Mouse (Mus musculus) macrophage (primary cell): ENCODE data around the gene Fam136a. TPM values are rescaled to one million over a fixed set of nuclear protein-coding genes. Genes with fewer than 3 reads are reported as not detected.

Source experiments
- polyA plus RNA-seq: library from polyadenylated mRNA; stranded (reverse); fragments of 250-400 nt; gene quantifications from 3 replicates; pipeline ENCODE4 v1.2.4, GENCODE M21; 2018; ENCODE audit warnings: inconsistent platforms

The Fam136a gene
- polyA plus RNA-seq, 1 experiment from 2014 or later = 14.4 TPM

Other genes starting within 250 kb of the Fam136a start
- not detected in 3 replicates for gene Tgfa, start 170.4 kb upstream of the Fam136a start, polyA plus RNA-seq
- gene Snrpg, start 5.7 kb downstream of the Fam136a start, polyA plus RNA-seq = 12.5 to 46.1 TPM (median 31.1 TPM) in 3 replicates
- gene Pcyox1, start 31.5 kb downstream of the Fam136a start, polyA plus RNA-seq = 69.4 to 127 TPM (median 122 TPM) in 3 replicates
- gene Tia1, start 38.6 kb downstream of the Fam136a start, polyA plus RNA-seq = 11.3 to 18.2 TPM (median 14.0 TPM) in 3 replicates
- not detected in 3 replicates for gene Gm44790, start 61.0 kb downstream of the Fam136a start, polyA plus RNA-seq
- gene C87436, start 72.7 kb downstream of the Fam136a start, polyA plus RNA-seq = 8.0 to 12.3 TPM (median 8.9 TPM) in 3 replicates
- gene Pcbp1, start 160.7 kb downstream of the Fam136a start, polyA plus RNA-seq = 129 to 213 TPM (median 209 TPM) in 3 replicates